Mouse (Mus musculus) liver, embryonic 14.5 days (tissue): ENCODE measurements at regions not wholly inside any gene's neighbourhood (a gene's known extent, or its start where the extent isn't known, plus 50 kb on each side); places are given as distances from the start of the nearest gene placed in this dataset.
A peak's percentile ranks its signal among the peaks of the same experiment; 100 is the strongest.

Experiments used
- ATAC-seq: fragments of 200-750 bp; cut with Nextera tagmentation; 2 replicates; pipeline ENCODE4 v1.8.0; 2017; ENCODE audit warnings: moderate number of reproducible peaks, mild to moderate bottlenecking, moderate library complexity; ENCODE audit not compliant: insufficient read depth
- DNase-seq, 3 experiments: peaks; one replicate each; pipeline ENCODE4 v3.0.0-alpha.2; 2012 to 2013; ENCODE audit warnings: low read depth in 3 of 3, low spot score in 3 of 3
- H3K27ac ChIP-seq: fragments of 300-500 bp; sonication (generic); 2 replicates; pipeline ENCODE4 v1.5.1; 2014; ENCODE audit warnings: moderate library complexity, mild to moderate bottlenecking, control low read depth, inconsistent platforms
- H3K27me3 ChIP-seq: fragments of 300-500 bp; sonication (generic); 2 replicates; pipeline ENCODE4 v1.6.1; 2014; ENCODE audit warnings: mild to moderate bottlenecking, low read length, moderate library complexity; ENCODE audit not compliant: control insufficient read depth, insufficient read depth
- H3K36me3 ChIP-seq: fragments of 300-500 bp; sonication (generic); replicated peaks from 2 replicates; pipeline ENCODE4 v1.6.1; 2014; ENCODE audit warnings: low read depth; ENCODE audit not compliant: control insufficient read depth, insufficient read depth
- H3K4me1 ChIP-seq, 2 experiments: fragments of 200-500 bp in 1 of 2; fragments of 300-500 bp in 1 of 2; sonication (generic) in 1 of 2; replicated peaks; 2 replicates each; pipeline ENCODE4 v1.6.1; 2012 to 2014; ENCODE audit warnings: antibody characterized with exemption in 1 of 2, inconsistent platforms in 1 of 2, low read length in 1 of 2; ENCODE audit not compliant: control insufficient read depth in 2 of 2, insufficient read depth in 2 of 2
- H3K4me2 ChIP-seq: fragments of 300-500 bp; sonication (generic); 2 replicates; pipeline ENCODE4 v1.6.1; 2014; ENCODE audit warnings: low read depth, mild to moderate bottlenecking, control low read depth, moderate library complexity
- H3K4me3 ChIP-seq, 2 experiments: fragments of 200-500 bp in 1 of 2; fragments of 300-500 bp in 1 of 2; sonication (generic) in 1 of 2; 2 replicates each; pipeline ENCODE4 v1.5.1; 2012 to 2014; ENCODE audit warnings: low read depth in 2 of 2, low read length in 2 of 2, mild to moderate bottlenecking in 2 of 2, control low read depth in 1 of 2, inconsistent platforms in 1 of 2, moderate library complexity in 1 of 2; ENCODE audit not compliant: insufficient read depth in 1 of 2
- H3K9ac ChIP-seq: fragments of 300-500 bp; sonication (generic); replicated peaks from 2 replicates; pipeline ENCODE4 v1.6.1; 2014; ENCODE audit warnings: mild to moderate bottlenecking, control low read depth, moderate library complexity
- H3K9me3 ChIP-seq: fragments of 300-500 bp; sonication (generic); 2 replicates; pipeline ENCODE4 v1.6.1; 2016; ENCODE audit warnings: low read length, mixed read lengths; ENCODE audit not compliant: control insufficient read depth
- CTCF ChIP-seq: IDR thresholded peaks from 2 replicates; pipeline ENCODE4 v1.5.1; 2016; ENCODE audit warnings: antibody characterized with exemption, low read depth, control low read depth
- EP300 ChIP-seq: IDR thresholded peaks from 2 replicates; pipeline ENCODE4 v1.6.1; 2016; ENCODE audit warnings: antibody characterized with exemption, low read depth
- WGBS: fragments of 180-500 bp; shearing (Covaris S2); extraction: QIAGEN DNeasy Blood & Tissue Kit; methylation state at CpG from one replicate; pipeline ENCODE4 v1.1.7; 2014; ENCODE audit not compliant: insufficient replicate concordance; 5-methylcytosine and 5-hydroxymethylcytosine counted together

GRCm38 (mm10) chr9:46643551-46643950, 323.8 kb upstream of the 4931429L15Rik start:
- Histone ChIP-seq H3K9ac (no peak overlapping the region), H3K36me3 (no peaks in the 10 kb centered on the region), H3K27ac (no peak overlapping the region), H3K9me3 (no peaks in the 10 kb centered on the region), H3K4me1 (no peaks in the 10 kb centered on the region), H3K27me3 (no peaks in the 10 kb centered on the region), H3K4me3 (no peak overlapping the region), H3K4me2 (no peak overlapping the region)
- 34% methylated on average over 3 of the region's 3 CpGs for WGBS
- no peak for DNase-seq
- TF ChIP-seq CTCF (no peak), EP300 (no peak)
- ATAC-seq, result no peak

GRCm38 (mm10) chr9:46642696-46643095, 322.9 kb upstream of the 4931429L15Rik start:
- no peaks in the 10 kb centered on the region for H3K9me3 ChIP-seq
- DNase-seq (no peak), ATAC-seq (no peak)
- WGBS, result 10% methylated on average over 9 of the region's 9 CpGs
- no peaks in the 10 kb centered on the region for H3K27me3 ChIP-seq
- TF ChIP-seq EP300 (no peak), CTCF (no peak)
- no peak overlapping the region for H3K4me2 ChIP-seq
- no peaks in the 10 kb centered on the region for H3K4me1 ChIP-seq
- H3K4me3 ChIP-seq, result no peak overlapping the region
- no peak overlapping the region for H3K9ac ChIP-seq
- H3K27ac ChIP-seq, result no peak overlapping the region
- H3K36me3 ChIP-seq, result no peaks in the 10 kb centered on the region

GRCm38 (mm10) chr9:46636261-46637010, 316.6 kb upstream of the 4931429L15Rik start:
- no peaks in the 10 kb centered on the region for H3K36me3 ChIP-seq
- H3K4me1 ChIP-seq, result no peaks in the 10 kb centered on the region
- ATAC-seq, result no peak
- no peak for DNase-seq
- no peaks in the 10 kb centered on the region for H3K27me3 ChIP-seq
- no peak for TF ChIP-seq CTCF
- TF ChIP-seq EP300, result no peak
- no peak overlapping the region for H3K27ac ChIP-seq
- WGBS, result 63% methylated on average over 8 of the region's 8 CpGs
- no peak overlapping the region for H3K4me3 ChIP-seq
- no peaks in the 10 kb centered on the region for H3K9me3 ChIP-seq
- H3K9ac ChIP-seq, result no peak overlapping the region
- no peak overlapping the region for H3K4me2 ChIP-seq

GRCm38 (mm10) chr9:46633952-46634351, 314.2 kb upstream of the 4931429L15Rik start:
- 51% methylated on average over 4 of the region's 4 CpGs for WGBS
- H3K4me3 ChIP-seq, result no peak overlapping the region
- no peaks in the 10 kb centered on the region for H3K4me1 ChIP-seq
- H3K36me3 ChIP-seq, result no peaks in the 10 kb centered on the region
- no peak overlapping the region for H3K9ac ChIP-seq
- no peak overlapping the region for H3K27ac ChIP-seq
- no peak for TF ChIP-seq EP300
- peak; percentile 38 for TF ChIP-seq CTCF
- no peak overlapping the region for H3K4me2 ChIP-seq
- H3K27me3 ChIP-seq, result no peaks in the 10 kb centered on the region
- no peak for DNase-seq
- no peak for ATAC-seq
- H3K9me3 ChIP-seq, result no peaks in the 10 kb centered on the region

GRCm38 (mm10) chr9:46632576-46632975, 312.8 kb upstream of the 4931429L15Rik start:
- TF ChIP-seq CTCF, result no peak
- no peak for TF ChIP-seq EP300
- H3K9ac ChIP-seq, result no peak overlapping the region
- H3K4me3 ChIP-seq, result no peak overlapping the region
- H3K4me2 ChIP-seq, result no peak overlapping the region
- no peaks in the 10 kb centered on the region for H3K9me3 ChIP-seq
- H3K27ac ChIP-seq, result no peak overlapping the region
- WGBS, result 64% methylated on average over 10 of the region's 10 CpGs
- ATAC-seq (no peak), DNase-seq (no peak)
- H3K27me3 ChIP-seq, result no peaks in the 10 kb centered on the region
- H3K4me1 ChIP-seq, result no peaks in the 10 kb centered on the region
- no peaks in the 10 kb centered on the region for H3K36me3 ChIP-seq
